Mouse (Mus musculus): ENCODE measurements around the gene Gm10128. TPM values are rescaled to one million over a fixed set of nuclear protein-coding genes. Genes with fewer than 3 reads are reported as not detected.

Gene Gm10128
- not detected for polyA plus RNA-seq (2012; fragmentation: generic; extraction: Trizol)

DNA sequence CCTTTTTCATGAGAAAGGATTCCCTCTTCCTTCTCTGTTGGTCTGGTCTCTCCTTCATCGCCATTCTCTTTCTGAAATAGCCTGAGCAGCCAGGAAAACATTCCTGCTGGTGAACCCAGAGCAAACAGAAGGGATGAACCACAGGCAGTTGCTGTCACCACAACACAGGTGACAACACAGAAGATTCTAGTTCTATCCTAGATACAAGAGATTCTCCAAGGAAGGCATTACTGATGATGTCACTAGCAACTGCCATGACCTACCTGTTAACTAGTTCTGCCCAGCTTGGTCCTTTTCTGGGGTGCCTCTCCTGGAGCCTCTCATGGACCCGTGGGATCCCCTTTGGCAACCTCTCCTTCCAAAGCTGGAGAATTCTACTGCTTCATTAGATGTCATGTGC lies at the start of gene Gm10128:
TSS of gene Gm10128 (minus strand) at position 101 of the 400 bp plus-strand sequence.

GRCm38 (mm10) chr14:7595492-7595891 lies 48.3 kb downstream of the Gm10128 start, which contains the start of gene Gm10338:
Gm10338 (minus strand) TSS chr14:7595592.

Other genes with a start within 250 kb of the Gm10128 start
- not detected for gene Gm3755, start 193.1 kb downstream of the Gm10128 start, polyA plus RNA-seq (2012; fragmentation: generic; extraction: Trizol)
- not detected for gene Gm3752, start 160.2 kb downstream of the Gm10128 start, polyA plus RNA-seq (2012; fragmentation: generic; extraction: Trizol)
- gene Gm3558, start 75.4 kb downstream of the Gm10128 start, polyA plus RNA-seq (2012; fragmentation: generic; extraction: Trizol): not detected
- not detected for gene Gm10338, start 48.4 kb downstream of the Gm10128 start, polyA plus RNA-seq (2012; fragmentation: generic; extraction: Trizol)
- not detected for gene Gm26661, start 147.6 kb upstream of the Gm10128 start, polyA plus RNA-seq (2012; fragmentation: generic; extraction: Trizol)
- gene Flnb, start 174.0 kb upstream of the Gm10128 start, polyA plus RNA-seq (2012; fragmentation: generic; extraction: Trizol): 10 to 100 TPM; 23.1 to 80.8 TPM